Mouse (Mus musculus) hindbrain, embryonic 11.5 days (tissue): ENCODE measurements at regions not wholly inside any gene's neighbourhood (a gene's known extent, or its start where the extent isn't known, plus 50 kb on each side); places are given as distances from the start of the nearest gene placed in this dataset.

ENCODE experiments used
- ATAC-seq: fragments of 200-750 bp; cut with Nextera tagmentation; 2 replicates; pipeline ENCODE4 v1.8.0; 2017; ENCODE audit warnings: mild to moderate bottlenecking, moderate TSS enrichment, moderate library complexity; ENCODE audit not compliant: low FRiP score
- DNase-seq: peaks from one replicate; pipeline ENCODE4 v3.0.0-alpha.2; 2015; ENCODE audit warnings: low spot score
- H3K27ac ChIP-seq: fragments of 300-500 bp; sonication (generic); 2 replicates; pipeline ENCODE4 v1.5.1; 2014; ENCODE audit warnings: mild to moderate bottlenecking, low read depth, low read length
- H3K27me3 ChIP-seq: fragments of 300-500 bp; sonication (generic); 2 replicates; pipeline ENCODE4 v1.6.1; 2014; ENCODE audit warnings: mild to moderate bottlenecking, low read length, moderate library complexity, mixed read lengths; ENCODE audit not compliant: control insufficient read depth, insufficient read depth
- H3K36me3 ChIP-seq: fragments of 300-500 bp; sonication (generic); 2 replicates; pipeline ENCODE4 v1.6.1; 2014; ENCODE audit warnings: mild to moderate bottlenecking, low read length, moderate library complexity, mixed read lengths; ENCODE audit not compliant: control insufficient read depth, insufficient read depth
- H3K4me1 ChIP-seq: fragments of 300-500 bp; sonication (generic); replicated peaks from 2 replicates; pipeline ENCODE4 v1.6.1; 2014; ENCODE audit warnings: low read length, mixed read lengths; ENCODE audit not compliant: control insufficient read depth, insufficient read depth
- H3K4me2 ChIP-seq: fragments of 300-500 bp; sonication (generic); replicated peaks from 2 replicates; pipeline ENCODE4 v1.6.1; 2014; ENCODE audit warnings: mild to moderate bottlenecking, low read depth, low read length
- H3K4me3 ChIP-seq: fragments of 300-500 bp; sonication (generic); 2 replicates; pipeline ENCODE4 v1.5.1; 2014; ENCODE audit warnings: low read depth, low read length
- H3K9ac ChIP-seq: fragments of 300-500 bp; sonication (generic); 2 replicates; pipeline ENCODE4 v1.6.1; 2014; ENCODE audit warnings: low read depth, low read length
- H3K9me3 ChIP-seq: fragments of 300-500 bp; sonication (generic); 2 replicates; pipeline ENCODE4 v1.6.1; 2016; ENCODE audit warnings: low read length; ENCODE audit not compliant: control insufficient read depth
- WGBS: fragments of 180-500 bp; shearing (Covaris S2); extraction: QIAGEN DNeasy Blood & Tissue Kit; methylation state at CpG from one replicate; pipeline ENCODE4 v1.1.7; 2014; 5-methylcytosine and 5-hydroxymethylcytosine counted together

DNA sequence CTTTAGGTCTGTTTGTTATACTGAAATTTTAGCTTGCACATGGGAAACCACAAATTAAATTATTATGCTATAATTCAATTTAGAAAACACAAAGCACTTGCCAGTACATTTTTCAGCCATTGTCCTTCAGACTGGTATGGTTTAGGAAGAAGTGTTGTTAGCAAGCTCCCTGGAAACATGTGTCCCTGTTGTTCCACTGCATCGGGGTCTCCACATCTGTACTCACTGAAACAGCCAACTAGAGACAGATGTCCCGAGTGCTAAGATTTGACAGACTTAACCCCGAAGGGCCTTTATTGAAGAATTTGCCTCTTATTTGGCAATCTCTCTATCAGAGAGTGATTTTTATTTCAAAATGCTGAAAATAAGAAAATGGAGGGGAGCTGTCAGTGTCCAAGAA is 362.6 kb downstream of the Rfpl4b start:
- WGBS = 53% methylated on average over 3 of the region's 3 CpGs

DNA sequence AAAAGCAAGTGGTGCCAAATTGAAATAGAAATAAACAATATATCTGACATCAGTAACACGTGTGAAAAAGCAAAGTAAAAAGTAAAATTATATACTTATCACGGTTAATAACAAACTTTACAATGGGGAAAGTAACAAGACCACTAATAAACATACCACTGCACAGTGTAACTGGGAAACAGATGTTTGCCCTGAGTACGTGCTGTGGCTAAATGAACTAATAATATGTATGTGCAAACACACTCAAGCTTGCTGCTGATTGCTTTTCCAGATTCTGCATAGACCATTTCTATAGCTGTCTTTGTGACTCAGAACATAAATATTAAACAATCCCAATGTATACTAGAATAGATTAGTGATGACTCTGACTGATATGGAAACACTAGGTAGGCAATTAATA is 363.2 kb downstream of the Rfpl4b start:
- Histone ChIP-seq H3K27me3 (no peaks in the 10 kb centered on the region), H3K9ac (no peak overlapping the region), H3K36me3 (no peaks in the 10 kb centered on the region), H3K4me1 (no peaks in the 10 kb centered on the region), H3K27ac (no peak overlapping the region), H3K4me2 (no peak overlapping the region), H3K4me3 (no peak overlapping the region), H3K9me3 (no peaks in the 10 kb centered on the region)
- ATAC-seq (no peak), DNase-seq (no peak)
- 66% methylated on average over 3 of the region's 3 CpGs for WGBS

More for the DNA sequence above, 362.6 kb downstream of the Rfpl4b start:
- H3K27me3 ChIP-seq = no peaks in the 10 kb centered on the region
- no peak overlapping the region for H3K9ac ChIP-seq
- no peak for ATAC-seq
- H3K9me3 ChIP-seq = no peaks in the 10 kb centered on the region
- no peak overlapping the region for H3K4me2 ChIP-seq
- DNase-seq = no peak
- no peak overlapping the region for H3K4me3 ChIP-seq
- H3K27ac ChIP-seq = no peak overlapping the region
- no peaks in the 10 kb centered on the region for H3K36me3 ChIP-seq
- H3K4me1 ChIP-seq = no peaks in the 10 kb centered on the region

DNA sequence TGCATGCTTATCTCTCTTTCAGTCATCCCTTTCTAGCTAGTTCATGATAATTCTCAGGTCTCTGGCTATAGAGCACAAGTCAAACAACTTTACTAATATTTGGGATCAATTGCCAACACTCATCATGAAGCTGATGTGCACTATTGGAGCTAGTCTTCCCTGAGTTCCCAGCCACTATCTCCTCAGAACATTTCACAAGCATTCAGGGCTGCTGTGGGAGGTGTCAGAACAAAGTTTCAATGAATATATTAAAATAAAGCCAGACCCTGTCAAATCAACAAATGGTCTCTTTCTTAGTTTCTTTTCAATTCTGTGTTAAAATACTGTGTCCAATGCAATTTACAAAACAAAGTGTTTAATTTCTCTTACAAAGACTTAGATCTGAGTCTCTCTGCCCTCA is 364.8 kb downstream of the Rfpl4b start:
- H3K4me1 ChIP-seq = no peaks in the 10 kb centered on the region
- no peak overlapping the region for H3K4me3 ChIP-seq
- no peak for DNase-seq
- no peak overlapping the region for H3K9ac ChIP-seq
- ATAC-seq = no peak
- H3K27ac ChIP-seq = no peak overlapping the region
- H3K4me2 ChIP-seq = no peak overlapping the region
- no peaks in the 10 kb centered on the region for H3K9me3 ChIP-seq
- no peaks in the 10 kb centered on the region for H3K27me3 ChIP-seq
- H3K36me3 ChIP-seq = no peaks in the 10 kb centered on the region

DNA sequence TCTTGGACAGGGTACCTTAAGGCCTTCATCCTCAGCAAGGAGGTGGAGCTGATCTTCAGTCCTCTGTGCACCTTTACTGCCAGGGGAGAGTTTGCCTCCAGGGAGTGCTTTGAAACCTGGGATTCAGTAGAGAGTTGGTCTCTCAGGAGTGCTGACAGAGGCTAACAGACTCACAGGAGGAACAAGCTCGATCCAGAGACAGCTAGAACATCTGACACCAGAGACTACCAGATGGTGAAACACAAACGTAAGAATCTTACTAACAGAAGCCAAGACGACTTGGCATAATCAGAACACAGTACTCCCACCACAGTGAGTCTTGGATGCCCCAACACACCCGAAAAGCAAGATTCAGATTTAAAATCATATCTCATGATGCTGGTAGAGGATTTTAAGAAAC is 372.3 kb downstream of the Rfpl4b start:
- ATAC-seq (no peak), DNase-seq (no peak)
- WGBS = 87% methylated on average over 4 of the region's 4 CpGs
- no peak overlapping the region for H3K27ac ChIP-seq
- H3K9ac ChIP-seq = no peak overlapping the region
- H3K4me2 ChIP-seq = no peak overlapping the region
- H3K9me3 ChIP-seq = no peaks in the 10 kb centered on the region
- no peaks in the 10 kb centered on the region for H3K4me1 ChIP-seq
- H3K36me3 ChIP-seq = no peaks in the 10 kb centered on the region
- H3K4me3 ChIP-seq = no peak overlapping the region
- H3K27me3 ChIP-seq = no peaks in the 10 kb centered on the region

DNA sequence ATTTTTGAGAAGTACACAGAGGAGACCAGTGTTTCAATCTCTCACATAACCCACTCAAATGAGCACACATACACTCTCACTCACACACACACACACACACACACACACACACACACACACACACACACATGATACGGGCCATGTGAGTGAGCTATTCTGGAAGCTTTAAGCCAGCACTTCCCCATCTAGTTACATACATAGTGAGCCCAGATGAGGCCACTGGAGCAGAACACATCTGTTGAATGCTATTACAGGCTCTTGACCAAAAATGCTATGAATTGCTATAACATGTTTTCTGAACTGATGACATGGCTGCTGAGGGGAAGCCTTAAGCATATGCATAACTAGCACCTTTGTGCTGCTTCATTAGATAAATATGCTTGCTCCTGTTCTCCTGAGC is 373.9 kb downstream of the Rfpl4b start:
- H3K9ac ChIP-seq = no peak overlapping the region
- H3K4me3 ChIP-seq = no peak overlapping the region
- DNase-seq (no peak), ATAC-seq (no peak)
- H3K27me3 ChIP-seq = no peaks in the 10 kb centered on the region
- no peak overlapping the region for H3K27ac ChIP-seq
- no peak overlapping the region for H3K4me2 ChIP-seq
- H3K36me3 ChIP-seq = no peaks in the 10 kb centered on the region
- H3K9me3 ChIP-seq = no peaks in the 10 kb centered on the region
- 93% methylated on average over 1 of the region's 1 CpGs for WGBS
- H3K4me1 ChIP-seq = no peaks in the 10 kb centered on the region

DNA sequence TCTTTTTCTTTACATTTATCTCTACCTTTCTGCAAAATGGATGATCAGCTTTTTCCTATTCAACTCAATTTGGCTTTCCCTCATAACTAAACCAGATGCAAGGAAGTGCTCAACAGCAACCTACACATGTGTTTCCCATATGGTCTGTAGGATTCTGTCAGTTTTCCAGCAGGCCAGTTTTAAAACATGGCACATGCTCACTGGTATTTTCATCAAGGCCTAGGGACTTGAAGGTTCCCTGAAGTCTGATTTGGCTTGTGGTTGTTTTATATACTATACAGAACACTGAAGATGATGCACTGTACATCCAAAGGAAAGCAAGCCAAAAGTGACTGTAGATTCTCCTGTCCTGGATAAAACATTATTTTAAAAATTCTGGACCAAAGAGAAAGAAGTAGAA is 374.3 kb downstream of the Rfpl4b start:
- Histone ChIP-seq H3K9me3 (no peaks in the 10 kb centered on the region), H3K4me2 (no peak overlapping the region), H3K4me1 (no peaks in the 10 kb centered on the region), H3K4me3 (no peak overlapping the region), H3K27me3 (no peaks in the 10 kb centered on the region), H3K36me3 (no peaks in the 10 kb centered on the region), H3K9ac (no peak overlapping the region), H3K27ac (no peak overlapping the region)
- ATAC-seq = no peak
- DNase-seq = no peak

DNA sequence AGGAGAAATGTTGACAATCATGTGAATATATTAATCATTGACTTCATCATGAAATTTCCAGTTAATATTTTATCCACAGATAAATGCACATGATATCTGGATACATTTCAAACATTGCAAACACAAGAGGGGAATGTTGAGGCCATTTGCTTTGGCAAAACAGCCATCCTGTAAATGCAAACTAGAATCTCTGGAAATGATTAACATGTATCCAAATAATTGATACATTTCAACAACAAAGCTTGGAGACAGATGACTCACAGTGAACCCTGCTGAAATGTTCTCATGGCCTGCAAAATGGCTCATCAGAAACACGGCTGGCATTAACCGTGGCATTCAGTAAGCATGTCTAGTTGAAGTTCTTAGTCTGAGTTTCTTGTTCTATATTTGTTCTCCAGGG is 382.3 kb downstream of the Rfpl4b start:
- no peak overlapping the region for H3K4me3 ChIP-seq
- ATAC-seq (no peak), DNase-seq (no peak)
- H3K36me3 ChIP-seq = no peaks in the 10 kb centered on the region
- no peaks in the 10 kb centered on the region for H3K4me1 ChIP-seq
- no peak overlapping the region for H3K4me2 ChIP-seq
- H3K27ac ChIP-seq = no peak overlapping the region
- H3K9ac ChIP-seq = no peak overlapping the region
- H3K27me3 ChIP-seq = no peaks in the 10 kb centered on the region
- no peaks in the 10 kb centered on the region for H3K9me3 ChIP-seq
- 90% methylated on average over 2 of the region's 2 CpGs for WGBS

DNA sequence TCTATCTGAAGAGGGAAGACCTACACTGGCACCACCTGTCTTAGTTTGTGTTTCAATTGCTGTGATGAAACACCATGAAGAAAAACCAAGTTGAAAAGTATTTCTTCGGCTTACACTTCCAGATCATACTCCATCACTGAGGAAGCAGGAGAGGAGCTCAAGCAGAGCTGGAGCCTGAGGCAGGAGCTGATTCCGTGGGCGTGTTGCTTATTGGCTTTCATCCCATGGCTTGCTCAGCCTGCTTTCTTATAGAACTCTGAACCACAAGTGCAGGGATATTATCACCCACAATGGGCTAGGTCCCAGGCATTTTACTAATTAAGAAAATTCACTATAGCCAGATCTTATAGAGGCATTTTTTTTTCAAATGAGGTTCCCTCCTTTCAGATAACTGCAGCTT is 384.7 kb downstream of the Rfpl4b start:
- Histone ChIP-seq H3K9me3 (no peaks in the 10 kb centered on the region), H3K27ac (no peak overlapping the region), H3K36me3 (no peaks in the 10 kb centered on the region), H3K9ac (no peak overlapping the region), H3K27me3 (no peaks in the 10 kb centered on the region), H3K4me1 (no peaks in the 10 kb centered on the region), H3K4me2 (no peak overlapping the region), H3K4me3 (no peak overlapping the region)
- no peak for DNase-seq
- ATAC-seq = no peak
- WGBS = 94% methylated on average over 3 of the region's 3 CpGs

DNA sequence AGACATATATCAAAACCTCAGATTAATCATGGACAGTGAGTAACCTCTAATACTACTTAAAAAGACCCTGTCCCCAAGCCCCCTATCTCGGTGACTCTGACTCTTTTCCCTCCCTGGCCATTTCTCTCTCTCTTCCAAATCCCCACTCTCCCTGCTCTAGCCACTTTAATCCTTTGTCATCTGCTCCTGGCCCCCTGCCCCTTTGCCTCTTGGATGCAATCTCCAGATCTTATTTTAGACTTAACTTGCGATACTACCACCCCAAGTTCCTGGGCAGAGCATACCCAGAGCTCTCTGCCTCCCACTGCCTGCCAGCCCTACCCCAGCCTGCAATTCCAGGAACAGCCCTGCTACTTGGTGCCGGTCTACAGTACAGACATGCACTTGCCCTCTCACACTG is 400.0 kb downstream of the Rfpl4b start:
- DNase-seq = no peak
- Histone ChIP-seq H3K4me3 (no peak overlapping the region), H3K36me3 (no peaks in the 10 kb centered on the region), H3K9me3 (no peaks in the 10 kb centered on the region), H3K9ac (no peak overlapping the region), H3K27me3 (no peaks in the 10 kb centered on the region), H3K4me1 (no peaks in the 10 kb centered on the region), H3K27ac (no peak overlapping the region), H3K4me2 (no peak overlapping the region)
- no peak for ATAC-seq
- WGBS = 92% methylated on average over 3 of the region's 3 CpGs
